Comparison of ENCODE assay signal across 8 mouse cellular contexts in genomic region chr6:108065583-108065982, GRCm38 (mm10). TPM values are rescaled to one million over a fixed set of nuclear protein-coding genes. Genes with fewer than 3 reads are reported as not detected.
A peak's percentile ranks its signal among the peaks of the same experiment; 100 is the strongest.
DNase-seq lines count a peak whose midpoint lies in the region; ATAC-seq and TF ChIP-seq lines count a peak whose summit lies in the region.

No protein-coding gene starts in this region.

- no peak for TF ChIP-seq POLR2A in limb, embryonic 14.5 days (IDR thresholded peaks at IDR 0.05; ENCODE audit: borderline replicate concordance, extremely low read depth, insufficient read depth, insufficient read length)

- H3K4me1 ChIP-seq in intestine, postnatal 0 days (replicated peaks; ENCODE audit: control insufficient read depth, insufficient read depth, low read length): no peaks in the 10 kb centered on the region
- H3K4me1 ChIP-seq in limb, embryonic 14.5 days (ENCODE audit: control insufficient read depth, insufficient read depth, low read length): no peaks in the 10 kb centered on the region
- H3K4me1 ChIP-seq in midbrain, embryonic 15.5 days: 0 out of 2 replicates have a peak, but pooled peaks cover 6% of the 10 kb centered on the region
- H3K4me1 ChIP-seq in stomach, embryonic 16.5 days (ENCODE audit: control insufficient read depth, insufficient read depth, low read length): 0 out of 2 replicates have a peak, but pooled peaks cover 2% of the 10 kb centered on the region

- H3K4me2 ChIP-seq in intestine, postnatal 0 days (replicated peaks; ENCODE audit: low read depth): peak overlapping the region; percentile 84
- H3K4me2 ChIP-seq in limb, embryonic 14.5 days (replicated peaks; ENCODE audit: low read depth, low read length, severe bottlenecking): peak overlapping the region; percentile 58
- H3K4me2 ChIP-seq in midbrain, embryonic 15.5 days: peak overlapping the region; percentile 63
- peak overlapping the region; percentile 64 for H3K4me2 ChIP-seq in stomach, embryonic 16.5 days (ENCODE audit: low read depth, low read length)

- peak; percentile 62 for ATAC-seq in intestine, postnatal 0 days
- peak; percentile 80 for ATAC-seq in limb, embryonic 14.5 days (ENCODE audit: low FRiP score, low read depth)
- ATAC-seq in midbrain, embryonic 15.5 days (replicated peaks): no peak
- no peak for ATAC-seq in stomach, embryonic 16.5 days (ENCODE audit: insufficient read depth, low FRiP score)

- H3K36me3 ChIP-seq in intestine, postnatal 0 days (ENCODE audit: control insufficient read depth, insufficient read depth): no peaks in the 10 kb centered on the region
- no peaks in the 10 kb centered on the region for H3K36me3 ChIP-seq in limb, embryonic 14.5 days (ENCODE audit: control insufficient read depth, insufficient read depth, low read length)
- H3K36me3 ChIP-seq in midbrain, embryonic 15.5 days (replicated peaks): no peaks in the 10 kb centered on the region
- no peaks in the 10 kb centered on the region for H3K36me3 ChIP-seq in stomach, embryonic 16.5 days (ENCODE audit: control insufficient read depth, insufficient read depth, low read length)

- peak; percentile 69 for TF ChIP-seq CTCF in intestine, postnatal 0 days (IDR thresholded peaks at IDR 0.05; ENCODE audit: low read depth)

- WGBS in intestine, postnatal 0 days: 6% methylated on average over 6 of the region's 6 CpGs
- 12% methylated on average over 5 of the region's 6 CpGs for WGBS in limb, embryonic 14.5 days
- WGBS in midbrain, embryonic 15.5 days: 11% methylated on average over 5 of the region's 6 CpGs
- WGBS in stomach, embryonic 16.5 days: 6% methylated on average over 6 of the region's 6 CpGs

- DNase-seq in urinary bladder, adult 18-20 months (ENCODE audit: low spot score in 2 of 2): peak; percentile 15 to 37
- no peak for DNase-seq in urinary bladder, adult 2 months (ENCODE audit: low spot score)
- peak; percentile 82 to 85 for DNase-seq in cerebellum, postnatal 36 days
- peak; percentile 39 to 50 for DNase-seq in gastrocnemius, adult 8-10 months (ENCODE audit: low spot score in 2 of 2)
- DNase-seq in limb, embryonic 14.5 days (ENCODE audit: low spot score): peak; percentile 90

- H3K27me3 ChIP-seq in intestine, postnatal 0 days (replicated peaks; ENCODE audit: control insufficient read depth, insufficient read depth, low read length): no peaks in the 10 kb centered on the region
- H3K27me3 ChIP-seq in limb, embryonic 14.5 days (ENCODE audit: control insufficient read depth, insufficient read depth, low read length): no peaks in the 10 kb centered on the region
- no peaks in the 10 kb centered on the region for H3K27me3 ChIP-seq in midbrain, embryonic 15.5 days (replicated peaks)
- H3K27me3 ChIP-seq in stomach, embryonic 16.5 days (ENCODE audit: control insufficient read depth, insufficient read depth, low read length): no peaks in the 10 kb centered on the region

- no peaks in the 10 kb centered on the region for H3K9me3 ChIP-seq in intestine, postnatal 0 days (ENCODE audit: control insufficient read depth)
- no peaks in the 10 kb centered on the region for H3K9me3 ChIP-seq in limb, embryonic 14.5 days (ENCODE audit: control insufficient read depth, low read length)
- H3K9me3 ChIP-seq in midbrain, embryonic 15.5 days: no peaks in the 10 kb centered on the region
- H3K9me3 ChIP-seq in stomach, embryonic 16.5 days (replicated peaks; ENCODE audit: control insufficient read depth, low read length): no peaks in the 10 kb centered on the region

- peak overlapping the region; percentile 53; the same call in 1 of the 2 replicates for H3K9ac ChIP-seq in intestine, postnatal 0 days (ENCODE audit: low read depth, low read length)
- H3K9ac ChIP-seq in limb, embryonic 14.5 days (ENCODE audit: low read depth, low read length, severe bottlenecking): peak overlapping the region; percentile 62
- H3K9ac ChIP-seq in midbrain, embryonic 15.5 days: peak overlapping the region; percentile 60
- H3K9ac ChIP-seq in stomach, embryonic 16.5 days (ENCODE audit: low read length): peak overlapping the region; percentile 65

- peak overlapping the region; percentile 47 for H3K4me3 ChIP-seq in intestine, postnatal 0 days (ENCODE audit: low read depth, low read length)
- peak overlapping the region; percentile 55 for H3K4me3 ChIP-seq in limb, embryonic 14.5 days (replicated peaks; ENCODE audit: low read length)
- H3K4me3 ChIP-seq in midbrain, embryonic 15.5 days: peak overlapping the region; percentile 50
- H3K4me3 ChIP-seq in stomach, embryonic 16.5 days (replicated peaks; ENCODE audit: low read length): peak overlapping the region; percentile 73

- peak overlapping the region; percentile 87 for H3K27ac ChIP-seq in intestine, postnatal 0 days (ENCODE audit: low read depth, low read length)
- peak overlapping the region; percentile 82; the same call in 1 of the 2 replicates for H3K27ac ChIP-seq in limb, embryonic 14.5 days (replicated peaks; ENCODE audit: low read depth, low read length)
- H3K27ac ChIP-seq in midbrain, embryonic 15.5 days: peak overlapping the region; percentile 92
- H3K27ac ChIP-seq in stomach, embryonic 16.5 days (ENCODE audit: low read length): peak overlapping the region; percentile 96

RNA-seq across cellular contexts. Expression of gene Setmar, which starts 0.7 kb away (rescaled TPM):
- polyA plus RNA-seq in urinary bladder, adult 2 months (2012; rRNA removed): 6.6 and 9.5 TPM in 2 replicates
- total RNA-seq in gastrocnemius, adult 8-10 months (2022): 1 to 10 TPM; 4.5 to 5.2 (median 4.7) TPM
- 4.3 and 4.5 TPM in 2 replicates for polyA plus RNA-seq in intestine, postnatal 0 days (2015; fragmentation: Nextera tagmentation; extraction: Ambion mirVana)
- polyA plus RNA-seq in limb, embryonic 14.5 days (2012; rRNA removed): 4.9 and 6.1 TPM in 2 replicates
- 6.8 and 7.2 TPM in 2 replicates for polyA plus RNA-seq in limb, embryonic 14.5 days (2014; fragmentation: Nextera tagmentation; extraction: Ambion mirVana)
- polyA plus RNA-seq in midbrain, embryonic 15.5 days (2015; fragmentation: Nextera tagmentation; extraction: Ambion mirVana): 6.5 and 7.0 TPM in 2 replicates
- 7.0 and 7.1 TPM in 2 replicates for polyA plus RNA-seq in stomach, embryonic 16.5 days (2015; fragmentation: Nextera tagmentation; extraction: Ambion mirVana)

Comparison
In these comparisons a context has a peak if more than half of its experiments do, and no peak if none do; other contexts are left out.
1. ATAC-seq: peak in intestine, postnatal 0 days (single experiment) and limb, embryonic 14.5 days (single experiment); none in midbrain, embryonic 15.5 days (single experiment) and stomach, embryonic 16.5 days (single experiment).
2. Peak in every context shown above with its lines, with median percentiles within 50 percentile points of each other: H3K27ac ChIP-seq, H3K4me2 ChIP-seq, H3K4me3 ChIP-seq and H3K9ac ChIP-seq.